Mouse (Mus musculus): ENCODE measurements around the gene Pdyn.

DNA sequence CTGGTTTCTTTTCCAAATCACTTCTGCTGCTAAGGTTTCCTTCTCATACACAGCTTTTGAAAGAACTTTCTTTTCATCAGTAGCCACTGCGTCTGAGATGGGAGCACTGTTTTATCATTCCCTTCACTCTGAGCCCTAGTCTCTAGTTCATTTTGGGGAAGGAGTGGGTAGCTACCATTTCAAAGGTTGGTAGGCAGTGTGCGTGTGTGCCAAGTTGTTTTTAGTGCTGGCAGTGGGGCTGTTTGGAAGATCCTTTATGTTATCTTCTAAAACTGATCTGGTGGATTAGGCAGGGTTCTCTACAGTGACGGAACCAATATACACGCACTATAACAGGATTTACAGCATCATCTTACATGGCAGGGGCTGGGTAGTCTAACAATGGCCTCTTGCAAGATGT is 44.6 kb downstream of the Pdyn start:
- no peak for TF ChIP-seq POLR2A (IDR thresholded peaks at IDR 0.05; ENCODE audit: low read depth, low read length)
- no peak for TF ChIP-seq CTCF (IDR thresholded peaks at IDR 0.05; ENCODE audit: extremely low read depth, insufficient read length, insufficient replicate concordance, low read depth, low read length)

Data from small intestine, adult 2 months (tissue).